Mouse (Mus musculus) olfactory bulb, adult 2 months (tissue): Measurements from ENCODE around the gene Igsf21. TPM values are rescaled to one million over a fixed set of nuclear protein-coding genes. Genes with fewer than 3 reads are reported as not detected.

ENCODE experiments used
- H3K27ac ChIP-seq: fragments of 200-500 bp; 2 replicates; pipeline ENCODE4 v1.5.1; 2012; ENCODE audit warnings: low read depth, low read length; ENCODE audit not compliant: insufficient read depth
- H3K4me1 ChIP-seq: fragments of 200-500 bp; 2 replicates; pipeline ENCODE4 v1.6.1; 2012; ENCODE audit warnings: low read length; ENCODE audit not compliant: control insufficient read depth, insufficient read depth
- H3K4me3 ChIP-seq: fragments of 200-500 bp; 2 replicates; pipeline ENCODE4 v1.5.1; 2012; ENCODE audit warnings: mild to moderate bottlenecking, low read depth, low read length, moderate library complexity; ENCODE audit not compliant: insufficient read depth
- CTCF ChIP-seq: fragments of 200-500 bp; IDR thresholded peaks from 2 replicates; pipeline ENCODE4 v1.5.1; 2012; ENCODE audit warnings: low read depth, mild to moderate bottlenecking, low read length, moderate library complexity; ENCODE audit not compliant: insufficient read depth
- POLR2A ChIP-seq: fragments of 200-500 bp; IDR thresholded peaks from 2 replicates; pipeline ENCODE4 v1.6.1; 2012; ENCODE audit warnings: mild to moderate bottlenecking, low read depth, low read length, moderate library complexity; ENCODE audit not compliant: insufficient read depth
- WGBS: fragments of 180-500 bp; shearing (Covaris S2); methylation state at CpG from one replicate; pipeline ENCODE4 v1.1.7; 2018; 5-methylcytosine and 5-hydroxymethylcytosine counted together
- polyA plus RNA-seq: library from polyadenylated mRNA; stranded (reverse); fragments of >200 nt; gene quantifications from 2 replicates; pipeline ENCODE4 v1.2.4, GENCODE M21; 2012; ENCODE audit warnings: low replicate concordance; ENCODE audit not compliant: missing spikeins, insufficient read depth, insufficient read length

Gene Igsf21
- polyA plus RNA-seq, 1 experiment, result not detected

GRCm38 (mm10) chr4:140069563-140070330 is 176.8 kb downstream of the Igsf21 start:
- no peak overlapping the region for H3K4me3 ChIP-seq
- peak overlapping the region; percentile 50 for H3K27ac ChIP-seq
- peaks cover 30% of the 10 kb centered on the region for H3K4me1 ChIP-seq
- TF ChIP-seq CTCF (no peak), POLR2A (no peak)
- WGBS, result 14% methylated on average over 15 of the region's 15 CpGs

GRCm38 (mm10) chr4:140068468-140068867 is 178.1 kb downstream of the Igsf21 start:
- Histone ChIP-seq H3K4me3 (no peak overlapping the region), H3K27ac (no peak overlapping the region), H3K4me1 (peaks cover 30% of the 10 kb centered on the region)
- no peak for TF ChIP-seq POLR2A
- WGBS, result 88% methylated on average over 6 of the region's 6 CpGs

GRCm38 (mm10) chr4:140066011-140066410 is 180.6 kb downstream of the Igsf21 start:
- no peak for TF ChIP-seq POLR2A
- no peak for TF ChIP-seq CTCF
- H3K27ac ChIP-seq, result no peak overlapping the region
- H3K4me1 ChIP-seq, result peaks cover 22% of the 10 kb centered on the region
- H3K4me3 ChIP-seq, result no peak overlapping the region
- WGBS, result 85% methylated on average over 12 of the region's 12 CpGs

- 91% methylated on average over 13 of the region's 13 CpGs for WGBS
- no peak overlapping the region for H3K27ac ChIP-seq
- TF ChIP-seq CTCF, result no peak
- TF ChIP-seq POLR2A, result no peak
- peaks cover 7% of the 10 kb centered on the region; the same call in 1 of the 2 replicates for H3K4me1 ChIP-seq
- H3K4me3 ChIP-seq, result no peak overlapping the region
Measured at GRCm38 (mm10) chr4:140063153-140063671, 183.4 kb downstream of the Igsf21 start.

GRCm38 (mm10) chr4:140060251-140060650 is 186.3 kb downstream of the Igsf21 start:
- no peak overlapping the region for H3K27ac ChIP-seq
- 74% methylated on average over 5 of the region's 5 CpGs for WGBS
- H3K4me3 ChIP-seq, result no peak overlapping the region
- H3K4me1 ChIP-seq, result 0 out of 2 replicates have a peak, but pooled peaks cover 4% of the 10 kb centered on the region
- no peak for TF ChIP-seq POLR2A
- no peak for TF ChIP-seq CTCF

GRCm38 (mm10) chr4:140053042-140053441 is 193.5 kb downstream of the Igsf21 start:
- TF ChIP-seq POLR2A (no peak), CTCF (no peak)
- Histone ChIP-seq H3K4me3 (no peak overlapping the region), H3K4me1 (peaks cover 10% of the 10 kb centered on the region; the same call in 1 of the 2 replicates), H3K27ac (no peak overlapping the region)
- 86% methylated on average over 7 of the region's 7 CpGs for WGBS

- TF ChIP-seq CTCF (no peak), POLR2A (no peak)
- no peak overlapping the region for H3K27ac ChIP-seq
- 76% methylated on average over 11 of the region's 11 CpGs for WGBS
- H3K4me3 ChIP-seq, result no peak overlapping the region
- H3K4me1 ChIP-seq, result peaks cover 10% of the 10 kb centered on the region; the same call in 1 of the 2 replicates
Measured at GRCm38 (mm10) chr4:140052575-140052974, 194.0 kb downstream of the Igsf21 start.

- TF ChIP-seq POLR2A (no peak), CTCF (no peak)
- peaks cover 10% of the 10 kb centered on the region for H3K4me1 ChIP-seq
- H3K4me3 ChIP-seq, result no peak overlapping the region
- 69% methylated on average over 10 of the region's 10 CpGs for WGBS
- H3K27ac ChIP-seq, result no peak overlapping the region
Measured at GRCm38 (mm10) chr4:140047807-140048362, 198.7 kb downstream of the Igsf21 start.

GRCm38 (mm10) chr4:140043953-140044352 is 202.6 kb downstream of the Igsf21 start:
- H3K4me1 ChIP-seq, result peaks cover 18% of the 10 kb centered on the region
- no peak for TF ChIP-seq POLR2A
- no peak overlapping the region for H3K4me3 ChIP-seq
- WGBS, result 44% methylated on average over 12 of the region's 12 CpGs
- H3K27ac ChIP-seq, result 0 out of 2 replicates have a peak overlapping the region, but pooled peaks have one; percentile 18
